Mouse (Mus musculus): ENCODE results near the gene Prx. TPM values are rescaled to one million over a fixed set of nuclear protein-coding genes. Genes with fewer than 3 reads are reported as not detected.

Prx gene
- total RNA-seq, 2 experiments from 2014 or later, result 0.43 TPM; not detected in 1

DNA sequence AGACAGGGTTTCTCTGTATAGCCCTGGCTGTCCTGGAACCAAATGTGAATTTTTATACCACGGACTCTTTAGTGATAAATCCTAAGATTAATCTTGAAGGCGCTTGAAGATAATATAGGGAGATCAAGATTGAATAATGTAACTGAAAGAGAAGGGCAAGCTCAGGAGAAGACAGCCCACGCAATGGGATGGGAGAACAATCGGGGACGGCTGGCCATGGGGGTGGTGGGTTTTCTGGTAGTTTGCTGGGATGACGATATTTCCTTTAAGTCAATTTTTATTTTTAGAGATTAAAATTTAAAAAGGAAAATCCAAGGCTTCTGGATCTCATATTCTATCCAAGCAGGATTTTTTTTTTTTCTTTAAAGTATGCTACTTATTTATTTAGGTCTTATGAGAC lies 43.9 kb downstream of the Prx start:
- ATAC-seq (replicated peaks; ENCODE audit: low FRiP score, poor library complexity, severe bottlenecking), result no peak

DNA sequence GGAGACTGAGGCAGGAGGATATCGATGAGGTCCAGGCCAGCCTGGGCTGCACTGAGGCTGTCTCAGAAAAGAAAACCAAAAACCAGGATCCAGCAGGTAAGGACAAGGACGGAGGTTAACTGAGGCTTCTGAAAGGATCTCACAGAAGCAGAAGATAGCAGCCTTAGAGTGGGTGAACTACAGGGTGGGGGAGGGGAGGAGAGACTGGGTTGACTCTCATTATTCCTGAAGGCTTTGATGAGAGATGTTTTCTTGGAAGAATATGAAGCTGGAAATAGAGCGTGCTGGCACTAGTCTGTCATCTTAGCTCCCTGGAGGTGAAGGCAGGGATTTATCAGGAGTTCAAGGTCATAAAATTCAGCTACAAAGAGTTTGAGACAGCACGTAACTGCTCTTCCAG lies 44.7 kb downstream of the Prx start:
- ATAC-seq (replicated peaks; ENCODE audit: low FRiP score, poor library complexity, severe bottlenecking), result no peak

DNA sequence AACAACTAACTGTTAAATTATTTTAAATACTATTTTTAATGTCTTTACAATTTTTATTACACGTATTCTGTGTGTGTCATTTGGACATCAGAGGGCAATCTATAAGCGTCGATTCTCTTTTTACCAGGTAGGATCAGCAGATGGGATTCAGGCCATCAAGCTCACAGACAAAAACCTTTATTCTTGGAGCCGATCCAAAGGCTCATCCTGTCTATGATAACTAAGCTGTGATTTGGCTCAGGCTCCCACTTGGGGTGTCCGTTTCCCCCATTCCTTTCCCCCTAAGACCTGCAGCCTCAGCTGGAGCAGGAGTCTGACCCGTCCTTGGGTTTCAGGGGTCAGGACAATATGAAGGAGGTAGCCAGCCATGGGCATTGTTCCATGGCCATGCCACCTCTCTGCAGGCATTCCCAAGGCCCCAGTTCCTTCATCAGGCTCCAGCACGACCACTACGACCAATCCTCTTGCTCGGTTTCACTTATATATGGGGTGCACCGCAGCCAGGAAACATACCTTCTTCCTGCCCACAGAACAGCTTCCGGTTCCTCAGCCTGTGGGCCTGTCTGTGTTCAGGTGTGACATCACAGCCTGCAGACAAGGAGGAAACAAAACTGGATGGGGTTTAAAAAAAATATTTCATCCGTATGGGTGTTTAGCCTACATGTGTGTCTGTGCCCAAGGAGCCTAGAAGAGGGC lies 45.7 kb downstream of the Prx start:
- ATAC-seq (replicated peaks; ENCODE audit: low FRiP score, poor library complexity, severe bottlenecking), result no peak

DNA sequence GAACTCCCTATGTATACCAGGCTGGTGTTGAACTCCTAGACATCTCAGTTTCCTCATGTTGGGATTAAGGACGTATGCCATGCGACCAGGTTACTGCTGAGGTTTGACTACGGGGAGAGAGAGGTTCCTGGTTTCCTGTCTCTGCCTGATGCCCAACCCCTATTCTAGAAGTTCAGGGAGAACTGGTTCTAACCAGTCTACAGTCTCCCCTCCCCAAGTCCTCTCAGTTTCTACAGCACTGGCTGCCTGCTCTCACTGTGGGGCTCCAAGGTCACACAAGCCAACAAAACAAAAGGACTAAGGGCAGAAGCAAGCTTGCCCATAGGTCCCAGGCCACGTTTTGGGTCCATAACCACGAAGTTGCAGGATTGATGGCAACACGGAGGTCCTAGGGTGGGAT lies 50.5 kb downstream of the Prx start:
- no peak for ATAC-seq (replicated peaks; ENCODE audit: low FRiP score, poor library complexity, severe bottlenecking)

DNA sequence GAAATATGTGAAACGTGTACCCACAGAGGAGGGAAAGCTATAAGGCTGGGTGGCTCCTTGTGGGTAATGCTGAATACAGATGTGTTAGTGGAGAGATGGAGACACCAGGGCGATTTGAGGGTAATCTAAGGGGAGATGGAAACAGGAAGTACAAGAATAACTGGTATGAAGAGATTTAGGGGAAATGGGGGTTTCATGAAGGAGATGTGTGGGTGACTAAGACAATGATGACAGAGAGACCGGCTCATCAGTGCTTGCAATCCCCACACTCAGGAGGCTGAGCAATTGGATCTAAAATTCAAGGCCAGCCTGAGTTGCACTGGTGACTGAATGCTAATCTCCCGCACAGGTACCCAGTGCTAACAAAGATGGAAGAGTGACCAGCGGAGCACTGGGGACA lies 52.9 kb downstream of the Prx start:
- ATAC-seq (replicated peaks; ENCODE audit: low FRiP score, poor library complexity, severe bottlenecking), result no peak

DNA sequence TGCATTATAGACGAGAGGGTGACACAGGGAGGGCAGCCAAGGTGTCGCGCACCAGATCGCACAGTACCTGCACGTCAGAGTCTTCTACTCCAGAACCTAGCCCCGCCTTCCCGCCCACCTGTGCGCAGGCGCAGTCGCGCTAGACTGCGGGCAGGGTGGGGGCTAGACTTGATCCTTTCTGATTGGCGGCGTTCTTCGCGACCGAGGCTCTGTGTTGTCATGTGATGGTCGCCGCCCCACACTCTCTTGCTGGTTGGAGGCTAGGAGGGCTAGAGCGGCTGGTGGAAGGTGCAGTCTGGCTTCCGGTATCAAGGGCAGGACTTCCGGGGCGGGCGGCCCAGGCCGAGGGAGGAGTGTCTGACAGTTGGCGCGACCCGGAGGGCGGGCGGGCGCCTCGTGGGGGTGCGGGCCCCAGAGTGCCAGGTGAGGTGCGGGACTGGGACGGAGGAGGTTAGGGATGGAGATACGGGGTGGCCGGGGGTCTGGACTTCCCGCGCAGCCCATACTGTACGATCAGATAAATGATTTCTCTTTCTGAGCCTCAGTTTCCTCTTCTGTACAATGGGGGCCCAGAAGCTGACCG lies 53.9 kb downstream of the Prx start, which contains the start of the genes Pld3 and 2310022A10Rik:
TSS of gene Pld3 (minus strand) at position 288 of the 583 bp plus-strand sequence.
TSS of gene 2310022A10Rik (plus strand) at position 303 of the 583 bp plus-strand sequence.
- peak; percentile 99 for ATAC-seq (replicated peaks; ENCODE audit: low FRiP score, poor library complexity, severe bottlenecking)

DNA sequence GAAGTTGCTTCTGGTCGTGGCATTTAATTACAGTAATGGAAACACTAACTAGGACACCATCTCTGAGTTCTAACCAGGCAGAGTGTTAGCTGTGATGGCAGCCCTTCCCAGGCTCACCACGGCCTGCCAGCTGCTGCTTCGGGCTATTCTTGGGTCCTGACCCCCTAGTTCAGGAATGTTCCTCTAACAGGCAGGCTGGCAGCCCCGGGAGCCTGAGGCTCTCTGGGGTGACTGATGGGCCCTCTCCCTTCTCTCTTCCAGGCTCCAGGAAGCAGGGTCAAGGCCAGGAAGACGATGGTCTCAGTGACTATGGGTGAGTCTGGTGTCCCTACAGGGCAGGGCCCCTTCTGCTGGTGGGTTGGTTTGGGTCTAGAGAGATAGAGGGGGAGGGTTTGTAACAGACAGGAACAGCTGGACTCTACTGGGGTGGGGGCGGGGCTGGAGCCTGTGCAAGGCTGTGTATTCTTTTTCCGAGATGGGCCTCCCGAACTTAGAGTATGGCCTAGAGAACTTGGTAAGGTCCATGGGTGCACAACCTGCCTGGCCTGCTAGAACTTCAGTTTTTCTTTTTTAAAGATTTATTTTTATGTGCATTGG lies 61.3 kb downstream of the Prx start:
- ATAC-seq (replicated peaks; ENCODE audit: low FRiP score, poor library complexity, severe bottlenecking), result 0 out of 2 replicates have a peak, but pooled peaks have one; percentile 14

DNA sequence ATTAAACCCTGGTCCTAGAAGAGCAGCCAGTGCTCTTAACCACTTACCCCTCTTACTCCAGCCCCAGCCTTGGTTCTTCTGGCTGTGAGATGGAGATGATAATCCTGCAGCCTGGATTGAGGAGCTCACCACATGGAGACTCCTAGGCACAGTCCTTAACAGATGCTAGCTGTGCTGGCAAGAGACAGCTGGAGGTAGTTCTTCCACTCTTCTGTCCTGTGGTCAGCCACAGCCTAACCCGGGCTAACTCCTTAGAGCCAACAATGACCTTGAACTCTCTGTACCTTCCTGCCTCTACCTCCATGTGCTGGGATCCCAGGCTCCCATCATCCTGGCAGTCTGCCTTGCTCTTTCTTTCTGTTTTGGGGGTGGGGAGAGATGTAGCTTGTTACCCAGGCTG lies 61.9 kb downstream of the Prx start:
- ATAC-seq (replicated peaks; ENCODE audit: low FRiP score, poor library complexity, severe bottlenecking), result no peak

Other genes starting within 250 kb of the Prx start
- gene Numbl, start 240.9 kb upstream of the Prx start, total RNA-seq (2015; ENCODE audit: low replicate concordance), result 0.42 and 0.58 TPM in 2 replicates
- gene Numbl, start 240.9 kb upstream of the Prx start, total RNA-seq (2017; ENCODE audit: low replicate concordance), result 0.17 and 1.5 TPM in 2 replicates
- gene Ltbp4, start 161.6 kb upstream of the Prx start, total RNA-seq (2015; ENCODE audit: low replicate concordance), result not detected in 2 replicates
- 1.2 TPM in 1 of 2 replicates, not detected in the other for gene Ltbp4, start 161.6 kb upstream of the Prx start, total RNA-seq (2017; ENCODE audit: low replicate concordance)
- gene Shkbp1, start 143.3 kb upstream of the Prx start, total RNA-seq (2015; ENCODE audit: low replicate concordance), result 9.0 and 13.3 TPM in 2 replicates
- 3.4 and 10.0 TPM in 2 replicates for gene Shkbp1, start 143.3 kb upstream of the Prx start, total RNA-seq (2017; ENCODE audit: low replicate concordance)
- not detected in 2 replicates for gene Gm20479, start 141.9 kb upstream of the Prx start, total RNA-seq (2015; ENCODE audit: low replicate concordance)
- not detected in 2 replicates for gene Gm20479, start 141.9 kb upstream of the Prx start, total RNA-seq (2017; ENCODE audit: low replicate concordance)
- 0.42 TPM in 1 of 2 replicates, not detected in the other for gene Sptbn4, start 51.6 kb upstream of the Prx start, total RNA-seq (2015; ENCODE audit: low replicate concordance)
- 0.17 and 0.28 TPM in 2 replicates for gene Sptbn4, start 51.6 kb upstream of the Prx start, total RNA-seq (2017; ENCODE audit: low replicate concordance)
- 379 and 403 TPM in 2 replicates for gene Blvrb, start 51.3 kb upstream of the Prx start, total RNA-seq (2015; ENCODE audit: low replicate concordance)
- 431 and 604 TPM in 2 replicates for gene Blvrb, start 51.3 kb upstream of the Prx start, total RNA-seq (2017; ENCODE audit: low replicate concordance)
- 31.8 and 57.3 TPM in 2 replicates for gene Sertad3, start 25.6 kb upstream of the Prx start, total RNA-seq (2015; ENCODE audit: low replicate concordance)
- gene Sertad3, start 25.6 kb upstream of the Prx start, total RNA-seq (2017; ENCODE audit: low replicate concordance), result 56.2 and 61.8 TPM in 2 replicates
- gene Sertad1, start 12.4 kb upstream of the Prx start, total RNA-seq (2015; ENCODE audit: low replicate concordance), result 26.5 and 34.1 TPM in 2 replicates
- 26.2 and 30.5 TPM in 2 replicates for gene Sertad1, start 12.4 kb upstream of the Prx start, total RNA-seq (2017; ENCODE audit: low replicate concordance)
- not detected in 2 replicates for gene Hipk4, start 23.9 kb downstream of the Prx start, total RNA-seq (2015; ENCODE audit: low replicate concordance)
- gene Hipk4, start 23.9 kb downstream of the Prx start, total RNA-seq (2017; ENCODE audit: low replicate concordance), result not detected in 2 replicates
- gene Pld3, start 53.9 kb downstream of the Prx start, total RNA-seq (2015; ENCODE audit: low replicate concordance), result 128 and 139 TPM in 2 replicates
- 73.6 and 84.7 TPM in 2 replicates for gene Pld3, start 53.9 kb downstream of the Prx start, total RNA-seq (2017; ENCODE audit: low replicate concordance)
- 2.9 TPM in 1 of 2 replicates, not detected in the other for gene 2310022A10Rik, start 53.9 kb downstream of the Prx start, total RNA-seq (2015; ENCODE audit: low replicate concordance)
- 3.6 and 10.4 TPM in 2 replicates for gene 2310022A10Rik, start 53.9 kb downstream of the Prx start, total RNA-seq (2017; ENCODE audit: low replicate concordance)
- gene Akt2, start 92.2 kb downstream of the Prx start, total RNA-seq (2015; ENCODE audit: low replicate concordance), result 22.7 and 25.1 TPM in 2 replicates
- 51.2 and 57.6 TPM in 2 replicates for gene Akt2, start 92.2 kb downstream of the Prx start, total RNA-seq (2017; ENCODE audit: low replicate concordance)
- not detected in 2 replicates for gene Ttc9b, start 154.6 kb downstream of the Prx start, total RNA-seq (2015; ENCODE audit: low replicate concordance)
- gene Ttc9b, start 154.6 kb downstream of the Prx start, total RNA-seq (2017; ENCODE audit: low replicate concordance), result not detected in 2 replicates
- 1.0 TPM in 1 of 2 replicates, not detected in the other for gene Map3k10, start 175.3 kb downstream of the Prx start, total RNA-seq (2015; ENCODE audit: low replicate concordance)
- gene Map3k10, start 175.3 kb downstream of the Prx start, total RNA-seq (2017; ENCODE audit: low replicate concordance), result 0.77 and 0.98 TPM in 2 replicates
- gene Zfp607b, start 190.0 kb downstream of the Prx start, total RNA-seq (2015; ENCODE audit: low replicate concordance), result not detected in 2 replicates
- 0.28 TPM in 1 of 2 replicates, not detected in the other for gene Zfp607b, start 190.0 kb downstream of the Prx start, total RNA-seq (2017; ENCODE audit: low replicate concordance)
- gene Zfp60, start 232.1 kb downstream of the Prx start, total RNA-seq (2015; ENCODE audit: low replicate concordance), result 0.42 and 4.0 TPM in 2 replicates
- gene Zfp60, start 232.1 kb downstream of the Prx start, total RNA-seq (2017; ENCODE audit: low replicate concordance), result 1.8 and 4.5 TPM in 2 replicates

All from erythroblast, adult 5-6 weeks (primary cell).